Mouse (Mus musculus): ENCODE data around the gene Agap1. TPM values are rescaled to one million over a fixed set of nuclear protein-coding genes. Genes with fewer than 3 reads are reported as not detected.

Gene Agap1
- polyA plus RNA-seq, 1 experiment from 2014 or later, result 89.6 TPM

DNA sequence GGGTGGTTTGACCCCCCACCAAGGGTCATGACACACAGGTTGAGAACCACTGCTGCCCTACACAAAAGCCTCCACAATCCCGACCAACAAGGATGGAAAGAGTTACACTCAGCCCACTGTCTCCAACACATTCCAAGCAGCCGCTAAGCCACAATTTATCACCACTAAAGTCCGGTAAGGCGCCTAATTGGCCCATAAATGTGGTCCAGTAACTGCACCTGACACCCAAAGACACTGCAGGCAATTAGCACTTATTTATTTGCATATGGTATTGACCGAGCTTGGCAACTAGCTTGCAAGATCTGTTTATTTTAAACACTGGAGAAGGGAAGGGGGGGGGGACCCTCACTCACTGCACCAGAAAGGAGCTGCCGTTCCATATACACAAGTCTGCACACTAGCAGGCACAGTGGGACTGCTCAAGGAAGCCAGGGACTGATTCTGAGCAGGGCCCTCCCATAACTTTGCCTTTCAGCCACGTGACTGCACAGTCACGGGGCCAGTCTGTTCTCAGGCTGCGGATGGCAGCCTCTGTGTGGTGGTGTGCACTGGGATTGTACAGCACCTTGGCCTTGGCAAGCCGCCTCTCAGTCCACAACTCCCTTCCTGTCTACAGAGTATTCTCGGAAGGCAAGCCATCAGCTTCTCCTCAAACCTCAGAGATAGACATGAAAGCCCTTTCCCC lies 445.3 kb downstream of the Agap1 start:
- no peak for ATAC-seq (ENCODE audit: low FRiP score, low TSS enrichment)

DNA sequence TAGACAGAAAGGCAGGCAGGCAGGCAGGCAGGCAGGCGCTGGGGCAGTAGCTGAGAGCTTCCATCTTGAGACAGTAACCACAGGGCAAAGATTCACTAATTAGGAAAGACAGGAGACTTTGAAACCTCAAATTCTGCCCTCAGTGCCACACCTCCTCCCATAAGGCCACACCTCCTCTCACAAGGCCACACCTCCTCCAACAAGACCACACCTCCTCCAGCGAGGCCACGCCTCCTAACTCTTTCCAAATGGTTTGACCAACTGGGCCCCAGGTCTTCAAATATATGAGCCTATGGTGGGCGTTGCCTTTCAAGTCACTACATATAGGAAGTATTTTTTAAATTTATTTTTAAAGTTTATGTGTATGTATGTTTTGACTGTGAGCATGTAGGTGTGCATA lies 446.8 kb downstream of the Agap1 start:
- H3K27me3 ChIP-seq (ENCODE audit: control insufficient read depth, insufficient read depth, low read length), result no peaks in the 10 kb centered on the region
- no peak overlapping the region for H3K27ac ChIP-seq (replicated peaks; ENCODE audit: low read depth, low read length)
- WGBS, result 89% methylated on average over 4 of the region's 4 CpGs
- no peak overlapping the region for H3K4me2 ChIP-seq (ENCODE audit: low read length)
- H3K36me3 ChIP-seq (ENCODE audit: control insufficient read depth, insufficient read depth, low read length), result no peaks in the 10 kb centered on the region
- no peaks in the 10 kb centered on the region for H3K4me1 ChIP-seq (ENCODE audit: control insufficient read depth, insufficient read depth, low read length)
- no peak overlapping the region for H3K9ac ChIP-seq (replicated peaks; ENCODE audit: low read length)
- H3K4me3 ChIP-seq (replicated peaks; ENCODE audit: low read depth, low read length), result no peak overlapping the region
- ATAC-seq (ENCODE audit: low FRiP score, low TSS enrichment), result no peak
- DNase-seq, result no peak
- H3K9me3 ChIP-seq (ENCODE audit: control insufficient read depth, low read length), result no peaks in the 10 kb centered on the region

More for the DNA sequence above, 445.3 kb downstream of the Agap1 start:
- DNase-seq, result no peak
- Histone ChIP-seq H3K9me3 (ENCODE audit: control insufficient read depth, low read length) (no peaks in the 10 kb centered on the region), H3K27me3 (ENCODE audit: control insufficient read depth, insufficient read depth, low read length) (no peaks in the 10 kb centered on the region), H3K27ac (replicated peaks; ENCODE audit: low read depth, low read length) (no peak overlapping the region), H3K4me1 (ENCODE audit: control insufficient read depth, insufficient read depth, low read length) (no peaks in the 10 kb centered on the region), H3K9ac (replicated peaks; ENCODE audit: low read length) (no peak overlapping the region), H3K4me3 (replicated peaks; ENCODE audit: low read depth, low read length) (no peak overlapping the region), H3K36me3 (ENCODE audit: control insufficient read depth, insufficient read depth, low read length) (no peaks in the 10 kb centered on the region; the same call in 1 of the 2 replicates), H3K4me2 (ENCODE audit: low read length) (no peak overlapping the region)
- 82% methylated on average over 11 of the region's 11 CpGs for WGBS

DNA sequence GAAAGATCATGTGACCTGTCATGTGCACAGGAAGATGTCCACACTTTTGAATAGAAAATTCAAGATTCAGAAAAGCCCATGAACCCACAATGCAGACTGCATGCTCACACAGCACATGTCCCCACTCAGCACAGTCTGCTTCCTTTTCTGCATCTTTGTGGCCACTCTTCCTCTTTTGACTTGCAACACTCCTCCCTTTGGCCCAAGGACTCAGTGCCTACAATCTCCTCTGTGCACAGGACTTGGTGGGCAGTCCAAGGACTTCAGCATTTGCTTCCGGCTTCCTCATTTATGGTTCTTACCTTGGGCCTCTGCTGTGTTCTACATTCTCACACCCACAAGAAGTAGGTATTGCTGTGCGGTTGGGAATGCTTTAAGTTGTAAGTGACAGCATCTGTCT lies 447.6 kb downstream of the Agap1 start:
- no peak for DNase-seq
- H3K4me3 ChIP-seq (replicated peaks; ENCODE audit: low read depth, low read length), result no peak overlapping the region
- no peaks in the 10 kb centered on the region for H3K36me3 ChIP-seq (ENCODE audit: control insufficient read depth, insufficient read depth, low read length)
- 94% methylated on average over 2 of the region's 2 CpGs for WGBS
- no peak overlapping the region for H3K4me2 ChIP-seq (ENCODE audit: low read length)
- no peaks in the 10 kb centered on the region for H3K9me3 ChIP-seq (ENCODE audit: control insufficient read depth, low read length)
- H3K9ac ChIP-seq (replicated peaks; ENCODE audit: low read length), result no peak overlapping the region
- no peaks in the 10 kb centered on the region for H3K27me3 ChIP-seq (ENCODE audit: control insufficient read depth, insufficient read depth, low read length)
- no peak for ATAC-seq (ENCODE audit: low FRiP score, low TSS enrichment)
- no peaks in the 10 kb centered on the region for H3K4me1 ChIP-seq (ENCODE audit: control insufficient read depth, insufficient read depth, low read length)
- H3K27ac ChIP-seq (replicated peaks; ENCODE audit: low read depth, low read length), result no peak overlapping the region

DNA sequence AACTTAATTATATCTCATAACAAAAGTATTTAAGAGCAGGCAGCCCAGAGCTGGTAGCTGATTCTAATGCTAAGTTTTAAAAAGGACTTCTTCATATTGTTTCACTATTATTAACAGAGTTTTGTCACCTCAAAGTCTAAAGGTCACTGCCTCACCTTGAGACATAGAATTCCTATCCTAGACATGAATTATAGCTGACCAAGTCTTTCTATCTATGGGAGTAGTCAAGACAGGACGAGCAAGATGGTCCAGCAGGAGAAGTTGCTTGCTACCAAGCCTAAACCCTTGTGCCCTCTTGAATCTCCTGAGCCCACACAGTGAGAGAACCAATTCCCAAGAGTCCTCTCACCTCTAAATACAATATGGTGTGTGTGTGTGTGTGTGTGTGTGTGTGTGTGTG lies 448.0 kb downstream of the Agap1 start:
- ATAC-seq (ENCODE audit: low FRiP score, low TSS enrichment), result no peak

DNA sequence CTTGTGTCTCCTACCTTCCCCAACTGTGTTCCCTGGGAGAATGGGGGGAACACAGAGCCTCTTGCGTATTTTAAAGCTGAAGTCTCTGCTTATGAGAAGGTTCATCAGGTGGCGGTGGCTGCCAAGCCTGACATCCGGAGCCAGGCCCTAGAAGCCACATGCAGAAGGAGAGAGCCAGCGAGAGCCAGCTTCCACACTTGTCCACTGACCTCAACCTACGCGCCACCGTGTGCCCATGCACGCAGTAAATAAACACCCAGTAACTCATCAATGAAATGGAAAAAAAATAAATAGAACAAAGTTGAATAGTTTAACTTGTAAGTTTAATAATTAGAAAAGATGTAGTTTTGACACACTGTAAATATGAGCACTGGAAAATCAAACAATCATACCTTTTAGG lies 455.2 kb downstream of the Agap1 start:
- DNase-seq, result no peak
- Histone ChIP-seq H3K27ac (replicated peaks; ENCODE audit: low read depth, low read length) (no peak overlapping the region), H3K27me3 (ENCODE audit: control insufficient read depth, insufficient read depth, low read length) (peaks cover 14% of the 10 kb centered on the region; the same call in 1 of the 2 replicates), H3K4me3 (replicated peaks; ENCODE audit: low read depth, low read length) (no peak overlapping the region), H3K4me1 (ENCODE audit: control insufficient read depth, insufficient read depth, low read length) (no peaks in the 10 kb centered on the region), H3K9ac (replicated peaks; ENCODE audit: low read length) (no peak overlapping the region), H3K9me3 (ENCODE audit: control insufficient read depth, low read length) (no peaks in the 10 kb centered on the region; the same call in 1 of the 2 replicates), H3K4me2 (ENCODE audit: low read length) (no peak overlapping the region), H3K36me3 (ENCODE audit: control insufficient read depth, insufficient read depth, low read length) (no peaks in the 10 kb centered on the region)
- WGBS, result 90% methylated on average over 8 of the region's 8 CpGs
- no peak for ATAC-seq (ENCODE audit: low FRiP score, low TSS enrichment)

More for the DNA sequence above, 448.0 kb downstream of the Agap1 start:
- no peak overlapping the region for H3K9ac ChIP-seq (replicated peaks; ENCODE audit: low read length)
- no peaks in the 10 kb centered on the region for H3K27me3 ChIP-seq (ENCODE audit: control insufficient read depth, insufficient read depth, low read length)
- no peaks in the 10 kb centered on the region for H3K36me3 ChIP-seq (ENCODE audit: control insufficient read depth, insufficient read depth, low read length)
- no peaks in the 10 kb centered on the region for H3K9me3 ChIP-seq (ENCODE audit: control insufficient read depth, low read length)
- H3K4me3 ChIP-seq (replicated peaks; ENCODE audit: low read depth, low read length), result no peak overlapping the region
- DNase-seq, result no peak
- H3K4me2 ChIP-seq (ENCODE audit: low read length), result no peak overlapping the region
- no peaks in the 10 kb centered on the region for H3K4me1 ChIP-seq (ENCODE audit: control insufficient read depth, insufficient read depth, low read length)
- no peak overlapping the region for H3K27ac ChIP-seq (replicated peaks; ENCODE audit: low read depth, low read length)
- 96% methylated on average over 1 of the region's 1 CpGs for WGBS

DNA sequence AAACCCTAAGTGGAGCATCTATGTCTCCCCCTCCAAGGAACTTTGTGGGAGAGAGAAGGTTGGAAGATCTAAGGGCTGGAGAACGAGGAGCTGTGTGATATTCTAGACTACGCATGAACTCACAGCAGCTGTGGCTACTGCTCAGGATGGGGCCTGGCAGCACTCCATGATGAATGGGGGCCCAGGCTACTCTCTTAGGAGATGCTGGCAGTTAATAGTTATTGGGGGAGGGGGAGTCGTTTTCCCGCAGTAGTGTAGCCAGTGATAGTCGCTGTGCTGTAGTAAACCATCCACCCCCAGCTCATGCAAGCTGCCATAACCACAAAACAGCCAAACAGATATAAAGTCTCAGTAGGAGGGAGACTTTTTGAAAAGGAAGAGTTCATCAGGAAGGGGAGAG lies 457.8 kb downstream of the Agap1 start:
- no peak overlapping the region for H3K9ac ChIP-seq (replicated peaks; ENCODE audit: low read length)
- no peak overlapping the region for H3K4me2 ChIP-seq (ENCODE audit: low read length)
- WGBS, result 54% methylated on average over 5 of the region's 5 CpGs
- no peaks in the 10 kb centered on the region; the same call in 1 of the 2 replicates for H3K9me3 ChIP-seq (ENCODE audit: control insufficient read depth, low read length)
- peaks cover 31% of the 10 kb centered on the region for H3K27me3 ChIP-seq (ENCODE audit: control insufficient read depth, insufficient read depth, low read length)
- H3K27ac ChIP-seq (replicated peaks; ENCODE audit: low read depth, low read length), result no peak overlapping the region
- H3K4me3 ChIP-seq (replicated peaks; ENCODE audit: low read depth, low read length), result no peak overlapping the region
- ATAC-seq (ENCODE audit: low FRiP score, low TSS enrichment), result no peak
- H3K4me1 ChIP-seq (ENCODE audit: control insufficient read depth, insufficient read depth, low read length), result no peaks in the 10 kb centered on the region
- DNase-seq, result no peak
- no peaks in the 10 kb centered on the region for H3K36me3 ChIP-seq (ENCODE audit: control insufficient read depth, insufficient read depth, low read length)

DNA sequence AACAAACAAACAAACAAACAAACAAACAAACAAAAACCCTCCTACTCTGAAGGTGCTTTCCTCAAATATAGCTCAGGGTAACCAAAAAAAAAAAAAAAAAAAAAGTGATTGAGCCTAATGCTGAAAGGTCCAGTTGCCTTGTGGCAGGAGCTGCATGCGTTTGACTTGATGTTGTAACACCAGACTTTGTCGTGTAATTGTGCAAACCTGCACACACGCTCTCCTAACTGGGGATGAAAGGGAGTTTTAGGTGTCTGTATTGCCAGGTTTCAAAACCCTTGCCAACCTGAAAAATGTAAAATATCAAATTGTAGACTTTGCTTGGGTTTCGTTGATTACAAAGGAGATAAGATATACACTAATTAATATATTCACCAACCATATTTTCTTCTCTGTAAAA lies 459.0 kb downstream of the Agap1 start:
- ATAC-seq (ENCODE audit: low FRiP score, low TSS enrichment), result no peak
- 70% methylated on average over 4 of the region's 4 CpGs for WGBS
- no peak for DNase-seq
- Histone ChIP-seq H3K4me1 (ENCODE audit: control insufficient read depth, insufficient read depth, low read length) (no peaks in the 10 kb centered on the region), H3K4me2 (ENCODE audit: low read length) (no peak overlapping the region), H3K9me3 (ENCODE audit: control insufficient read depth, low read length) (no peaks in the 10 kb centered on the region), H3K27ac (replicated peaks; ENCODE audit: low read depth, low read length) (no peak overlapping the region), H3K27me3 (ENCODE audit: control insufficient read depth, insufficient read depth, low read length) (peaks cover 43% of the 10 kb centered on the region), H3K9ac (replicated peaks; ENCODE audit: low read length) (no peak overlapping the region), H3K4me3 (replicated peaks; ENCODE audit: low read depth, low read length) (no peak overlapping the region), H3K36me3 (ENCODE audit: control insufficient read depth, insufficient read depth, low read length) (no peaks in the 10 kb centered on the region)

DNA sequence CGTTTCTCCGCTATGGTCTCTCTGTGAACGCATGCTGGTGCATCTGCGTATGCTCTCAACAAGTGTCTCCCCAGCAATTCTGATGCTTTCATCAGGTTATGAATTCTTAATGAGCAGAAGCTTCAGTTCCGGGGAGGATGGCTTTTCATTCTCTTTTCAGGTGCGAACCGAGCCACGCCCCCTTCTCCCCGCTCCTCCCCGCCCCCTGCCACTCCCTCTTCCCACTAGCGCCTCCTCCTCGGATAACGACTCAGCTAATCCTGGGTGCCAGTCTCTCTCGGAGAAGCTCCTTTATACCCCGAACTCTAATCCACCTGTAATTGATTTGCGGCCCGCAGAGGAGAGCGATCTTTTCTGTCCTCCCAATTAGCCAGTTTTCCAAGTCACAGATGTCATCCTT lies 463.5 kb downstream of the Agap1 start:
- H3K9ac ChIP-seq (replicated peaks; ENCODE audit: low read length), result no peak overlapping the region
- no peaks in the 10 kb centered on the region for H3K36me3 ChIP-seq (ENCODE audit: control insufficient read depth, insufficient read depth, low read length)
- no peak for ATAC-seq (ENCODE audit: low FRiP score, low TSS enrichment)
- H3K4me3 ChIP-seq (replicated peaks; ENCODE audit: low read depth, low read length), result no peak overlapping the region
- H3K4me2 ChIP-seq (ENCODE audit: low read length), result no peak overlapping the region
- peaks cover 6% of the 10 kb centered on the region for H3K4me1 ChIP-seq (ENCODE audit: control insufficient read depth, insufficient read depth, low read length)
- no peaks in the 10 kb centered on the region for H3K9me3 ChIP-seq (ENCODE audit: control insufficient read depth, low read length)
- peaks cover 77% of the 10 kb centered on the region for H3K27me3 ChIP-seq (ENCODE audit: control insufficient read depth, insufficient read depth, low read length)
- DNase-seq, result no peak
- 18% methylated on average over 18 of the region's 18 CpGs for WGBS
- no peak overlapping the region for H3K27ac ChIP-seq (replicated peaks; ENCODE audit: low read depth, low read length)

DNA sequence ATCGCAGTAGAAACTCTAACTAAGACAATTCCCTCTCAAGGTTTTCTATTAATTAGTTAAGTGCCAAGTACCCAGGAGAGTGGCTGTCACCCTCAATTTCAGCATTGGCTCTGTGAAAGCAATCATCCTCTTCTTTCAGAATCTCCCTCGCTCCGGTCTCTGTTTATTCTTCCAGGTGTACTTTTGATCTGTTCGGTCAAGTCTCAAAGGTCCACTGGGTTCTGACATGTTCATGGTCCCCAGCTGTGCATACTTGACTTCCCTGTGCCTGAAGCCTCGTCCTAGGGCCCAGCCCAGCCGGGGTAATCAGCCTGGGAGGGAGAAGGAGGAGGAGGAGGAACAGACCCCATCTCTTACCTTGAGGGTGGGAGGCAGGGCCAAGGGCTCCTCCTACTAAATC lies 464.6 kb downstream of the Agap1 start:
- Histone ChIP-seq H3K4me2 (ENCODE audit: low read length) (no peak overlapping the region), H3K27me3 (ENCODE audit: control insufficient read depth, insufficient read depth, low read length) (peaks cover 86% of the 10 kb centered on the region), H3K9ac (replicated peaks; ENCODE audit: low read length) (no peak overlapping the region), H3K27ac (replicated peaks; ENCODE audit: low read depth, low read length) (no peak overlapping the region), H3K4me3 (replicated peaks; ENCODE audit: low read depth, low read length) (no peak overlapping the region), H3K9me3 (ENCODE audit: control insufficient read depth, low read length) (no peaks in the 10 kb centered on the region), H3K36me3 (ENCODE audit: control insufficient read depth, insufficient read depth, low read length) (no peaks in the 10 kb centered on the region), H3K4me1 (ENCODE audit: control insufficient read depth, insufficient read depth, low read length) (peaks cover 11% of the 10 kb centered on the region)
- DNase-seq, result no peak
- ATAC-seq (ENCODE audit: low FRiP score, low TSS enrichment), result no peak
- WGBS, result 78% methylated on average over 6 of the region's 6 CpGs

Data from midbrain, embryonic 14.5 days (tissue).